Mouse (Mus musculus): ENCODE measurements around the gene Traf3ip1.

DNA sequence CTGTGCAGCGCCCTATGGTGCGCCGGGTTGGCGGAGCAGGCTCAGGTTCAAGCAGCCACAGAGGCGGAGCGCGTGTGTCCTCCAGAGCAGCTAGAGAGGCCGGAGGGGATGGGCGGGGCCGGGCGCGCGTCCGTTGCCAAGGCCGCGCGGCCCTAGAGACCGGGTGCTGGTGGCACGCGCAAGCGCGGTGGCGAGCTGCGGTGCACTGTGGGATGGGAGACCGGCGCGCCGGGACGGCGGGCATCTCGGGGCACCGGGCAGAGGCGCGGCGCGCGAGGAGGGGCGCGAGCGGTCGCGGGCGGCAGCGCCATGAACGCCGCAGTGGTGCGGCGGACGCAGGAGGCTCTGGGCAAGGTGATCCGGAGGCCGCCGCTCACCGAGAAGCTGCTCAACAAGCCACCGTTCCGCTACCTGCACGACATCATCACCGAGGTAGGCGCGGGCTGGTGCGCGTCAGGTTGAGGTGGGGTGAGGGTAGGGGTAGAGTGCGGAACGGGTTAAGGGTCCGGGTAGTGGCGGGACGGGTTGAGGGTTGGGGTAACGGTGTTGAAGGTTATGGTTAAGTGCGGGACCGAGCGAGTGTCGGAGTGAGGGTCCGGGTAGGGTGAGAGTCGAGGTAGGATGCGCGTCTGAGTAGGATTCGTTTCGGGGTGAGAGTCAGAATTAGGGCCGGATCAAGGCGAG, at the start of gene Traf3ip1:
- TF ChIP-seq CTCF (IDR thresholded peaks at IDR 0.05; ENCODE audit: insufficient read depth, low read depth, low read length) (no peak), POLR2A (IDR thresholded peaks at IDR 0.05; ENCODE audit: insufficient read depth, low read depth, low read length) (peak; percentile 90)
